Comparison of ENCODE assay signal across 9 mouse cellular contexts in genomic region chr4:138700184-138700982, GRCm38 (mm10). TPM values are rescaled to one million over a fixed set of nuclear protein-coding genes. Genes with fewer than 3 reads are reported as not detected.
DNase-seq lines count a peak whose midpoint lies in the region; ATAC-seq and TF ChIP-seq lines count a peak whose summit lies in the region.
"Had no signal": no experiment of that assay in that cellular context is flagged by ENCODE, and none has a peak within 500 bp of the region (broad histone marks: within the 10 kb centered on the region; RNA-seq: fewer than 3 reads in every experiment).

No protein-coding gene starts in this region.

- peaks cover 39% of the 10 kb centered on the region for H3K4me1 ChIP-seq in forebrain, embryonic 10.5 days
- no peaks in the 10 kb centered on the region for H3K4me1 ChIP-seq in intestine, postnatal 0 days (replicated peaks; ENCODE audit: control insufficient read depth, insufficient read depth, low read length)
- H3K4me1 ChIP-seq in lung, embryonic 14.5 days (ENCODE audit: insufficient read depth): no peaks in the 10 kb centered on the region

- TF ChIP-seq CTCF in brain, embryonic 14.5 days (IDR thresholded peaks at IDR 0.05; ENCODE audit: borderline replicate concordance, extremely low read depth, insufficient read depth, insufficient read length): peak; percentile 83; the same call in 1 of the 2 replicates
- peak; percentile 97 for TF ChIP-seq CTCF in intestine, postnatal 0 days (IDR thresholded peaks at IDR 0.05; ENCODE audit: low read depth)
- TF ChIP-seq CTCF in lung, embryonic 14.5 days (IDR thresholded peaks at IDR 0.05; ENCODE audit: low read depth): peak; percentile 90

- no peak overlapping the region for H3K4me3 ChIP-seq in forebrain, embryonic 10.5 days
- H3K4me3 ChIP-seq in intestine, postnatal 0 days (ENCODE audit: low read depth, low read length): no peak overlapping the region
- no peak overlapping the region for H3K4me3 ChIP-seq in lung, embryonic 14.5 days (ENCODE audit: low read depth, low read length)

- peaks cover 54% of the 10 kb centered on the region for H3K27me3 ChIP-seq in forebrain, embryonic 10.5 days (ENCODE audit: poor library complexity, severe bottlenecking)
- H3K27me3 ChIP-seq in intestine, postnatal 0 days (replicated peaks; ENCODE audit: control insufficient read depth, insufficient read depth, low read length): no peaks in the 10 kb centered on the region
- 0 out of 2 replicates have a peak, but pooled peaks cover 4% of the 10 kb centered on the region for H3K27me3 ChIP-seq in lung, embryonic 14.5 days (ENCODE audit: insufficient read depth, low read length)

- no peak for TF ChIP-seq POLR2A in brain, embryonic 14.5 days (IDR thresholded peaks at IDR 0.05; ENCODE audit: borderline replicate concordance, extremely low read depth, insufficient read depth, insufficient read length, poor library complexity, severe bottlenecking)

- H3K36me3 ChIP-seq in forebrain, embryonic 10.5 days (replicated peaks): no peaks in the 10 kb centered on the region
- no peaks in the 10 kb centered on the region for H3K36me3 ChIP-seq in intestine, postnatal 0 days (ENCODE audit: control insufficient read depth, insufficient read depth)
- no peaks in the 10 kb centered on the region for H3K36me3 ChIP-seq in lung, embryonic 14.5 days (ENCODE audit: insufficient read depth)

- H3K9me3 ChIP-seq in forebrain, embryonic 10.5 days: no peaks in the 10 kb centered on the region
- no peaks in the 10 kb centered on the region for H3K9me3 ChIP-seq in intestine, postnatal 0 days (ENCODE audit: control insufficient read depth)
- no peaks in the 10 kb centered on the region for H3K9me3 ChIP-seq in lung, embryonic 14.5 days (ENCODE audit: low read depth, low read length)

- ATAC-seq in intestine, postnatal 0 days: 0 out of 2 replicates have a peak, but pooled peaks have one; percentile 44
- no peak for ATAC-seq in lung, embryonic 14.5 days (ENCODE audit: insufficient read depth)

- H3K9ac ChIP-seq in intestine, postnatal 0 days (ENCODE audit: low read depth, low read length): no peak overlapping the region
- H3K9ac ChIP-seq in lung, embryonic 14.5 days: no peak overlapping the region

- no peak overlapping the region for H3K27ac ChIP-seq in forebrain, embryonic 10.5 days
- no peak overlapping the region for H3K27ac ChIP-seq in intestine, postnatal 0 days (ENCODE audit: low read depth, low read length)
- H3K27ac ChIP-seq in lung, embryonic 14.5 days (ENCODE audit: low read depth): no peak overlapping the region

- WGBS in forebrain, embryonic 10.5 days: 29% methylated on average over 15 of the region's 15 CpGs
- WGBS in intestine, postnatal 0 days: 28% methylated on average over 15 of the region's 15 CpGs
- 23% methylated on average over 15 of the region's 15 CpGs for WGBS in lung, embryonic 14.5 days

- H3K4me2 ChIP-seq in intestine, postnatal 0 days (replicated peaks; ENCODE audit: low read depth): no peak overlapping the region
- H3K4me2 ChIP-seq in lung, embryonic 14.5 days: no peak overlapping the region

- DNase-seq in adrenal gland, adult (ENCODE audit: inconsistent age in 2 of 2, low spot score in 1 of 2): peak; percentile 37 to 79
- DNase-seq in adrenal gland, postnatal 4 days (ENCODE audit: low spot score in 2 of 2): no peak
- DNase-seq in 3T3-L1 (ENCODE audit: low read depth, low spot score): peak; percentile 66
- peak; percentile 94 for DNase-seq in brain, embryonic 14.5 days (ENCODE audit: low read depth)
- peak; percentile 60 for DNase-seq in forebrain, embryonic 10.5 days (ENCODE audit: extremely low spot score, low spot score)
- DNase-seq in lung, embryonic 14.5 days: peak; percentile 87
- DNase-seq in retina, embryonic 14.5 days (ENCODE audit: low spot score): peak; percentile 89

RNA-seq across cellular contexts. Expression of gene Pla2g2c, which starts 24.2 kb away (rescaled TPM):
- under 1 TPM; 0.42 to 0.73 TPM for total RNA-seq in adrenal gland, postnatal 4 days (2021)
- polyA plus RNA-seq in brain, embryonic 14.5 days (2012; rRNA removed): 0.24 and 0.63 TPM in 2 replicates
- polyA plus RNA-seq in forebrain, embryonic 10.5 days (2016; fragmentation: Nextera tagmentation; extraction: Ambion mirVana): 0.33 and 0.57 TPM in 2 replicates
- 0.09 and 0.21 TPM in 2 replicates for polyA plus RNA-seq in intestine, postnatal 0 days (2015; fragmentation: Nextera tagmentation; extraction: Ambion mirVana)
- polyA plus RNA-seq in lung, embryonic 14.5 days (2014; fragmentation: Nextera tagmentation; extraction: Ambion mirVana): 0.15 and 0.25 TPM in 2 replicates
- polyA plus RNA-seq: heart, embryonic 16.5 days had no signal

RNA-seq across cellular contexts. Expression of gene Ubxn10, which starts 36.6 kb away (rescaled TPM):
- total RNA-seq in adrenal gland, postnatal 4 days (2021): 1 to 10 TPM; 1.8 to 2.4 TPM
- 3.8 and 5.3 TPM in 2 replicates for polyA plus RNA-seq in brain, embryonic 14.5 days (2012; rRNA removed)
- 1.0 and 1.4 TPM in 2 replicates for polyA plus RNA-seq in forebrain, embryonic 10.5 days (2016; fragmentation: Nextera tagmentation; extraction: Ambion mirVana)
- polyA plus RNA-seq in intestine, postnatal 0 days (2015; fragmentation: Nextera tagmentation; extraction: Ambion mirVana): 0.51 and 0.83 TPM in 2 replicates
- polyA plus RNA-seq in lung, embryonic 14.5 days (2014; fragmentation: Nextera tagmentation; extraction: Ambion mirVana): 1.5 and 1.7 TPM in 2 replicates

RNA-seq across cellular contexts. Expression of gene Pla2g2f, which starts 57.0 kb away (rescaled TPM):
- 10 to 100 TPM in 1 of 2 experiments, 1 to 10 TPM in 1; 9.7 to 10.1 TPM for total RNA-seq in adrenal gland, postnatal 4 days (2021)
- polyA plus RNA-seq in brain, embryonic 14.5 days (2012; rRNA removed): 0.16 and 1.2 TPM in 2 replicates
- polyA plus RNA-seq in forebrain, embryonic 10.5 days (2016; fragmentation: Nextera tagmentation; extraction: Ambion mirVana): not detected in 2 replicates
- 0.46 and 0.64 TPM in 2 replicates for polyA plus RNA-seq in intestine, postnatal 0 days (2015; fragmentation: Nextera tagmentation; extraction: Ambion mirVana)
- polyA plus RNA-seq in lung, embryonic 14.5 days (2014; fragmentation: Nextera tagmentation; extraction: Ambion mirVana): not detected in 2 replicates

Comparison
In these comparisons a context has a peak if more than half of its experiments do, and no peak if none do; other contexts are left out.
1. DNase-seq: peak in adrenal gland, adult (2 of 2), 3T3-L1 (single experiment), brain, embryonic 14.5 days (single experiment), forebrain, embryonic 10.5 days (single experiment), lung, embryonic 14.5 days (single experiment) and retina, embryonic 14.5 days (single experiment); none in adrenal gland, postnatal 4 days (0 of 2).
2. Peak in every context shown above with its lines, with median percentiles within 50 percentile points of each other: CTCF ChIP-seq.